Mouse (Mus musculus) ES-Bruce4 (cell line): ENCODE measurements around the gene Zbtb16. TPM values are rescaled to one million over a fixed set of nuclear protein-coding genes. Genes with fewer than 3 reads are reported as not detected.

Experiments used
- H3K27ac ChIP-seq: 2 replicates; pipeline ENCODE4 v1.5.1; 2012; ENCODE audit warnings: low read length, inconsistent platforms; ENCODE audit not compliant: insufficient read depth
- H3K27me3 ChIP-seq: 2 replicates; pipeline ENCODE4 v1.6.1; 2012; ENCODE audit warnings: mild to moderate bottlenecking, low read length, inconsistent platforms; ENCODE audit not compliant: control insufficient read depth, poor library complexity, insufficient read depth, severe bottlenecking
- H3K36me3 ChIP-seq: 2 replicates; pipeline ENCODE4 v1.6.1; 2012; ENCODE audit warnings: inconsistent platforms, mild to moderate bottlenecking, low read length, moderate library complexity; ENCODE audit not compliant: control insufficient read depth, poor library complexity, insufficient read depth, severe bottlenecking
- H3K4me1 ChIP-seq: one replicate; pipeline ENCODE4 v1.8.1; 2011; ENCODE audit warnings: low read length; ENCODE audit not compliant: control insufficient read depth, insufficient read depth
- H3K4me3 ChIP-seq: 2 replicates; pipeline ENCODE4 v1.5.1; 2011; ENCODE audit warnings: low read depth, mild to moderate bottlenecking, low read length
- H3K9ac ChIP-seq: 2 replicates; pipeline ENCODE4 v1.6.1; 2012; ENCODE audit warnings: low read depth, mild to moderate bottlenecking, inconsistent platforms; ENCODE audit not compliant: poor library complexity, severe bottlenecking
- H3K9me3 ChIP-seq: replicated peaks from 2 replicates; pipeline ENCODE4 v1.6.1; 2012; ENCODE audit warnings: mild to moderate bottlenecking, low read length, inconsistent platforms; ENCODE audit not compliant: control insufficient read depth, poor library complexity, insufficient read depth, severe bottlenecking
- CTCF ChIP-seq: IDR thresholded peaks from one replicate; pipeline ENCODE4 v1.8.1; 2011; ENCODE audit warnings: low read depth, low read length
- EP300 ChIP-seq: IDR thresholded peaks from 2 replicates; pipeline ENCODE4 v1.6.1; 2011; ENCODE audit warnings: low read depth, low read length; ENCODE audit not compliant: insufficient read depth
- POLR2A ChIP-seq: IDR thresholded peaks from one replicate; pipeline ENCODE4 v1.8.1; 2011; ENCODE audit warnings: low read length; ENCODE audit not compliant: insufficient read depth
- polyA plus RNA-seq: library from polyadenylated mRNA; stranded (reverse); fragments of >200 nt; gene quantifications from 2 replicates; pipeline ENCODE4 v1.2.4, GENCODE M21; 2011; ENCODE audit warnings: low read depth; ENCODE audit not compliant: missing spikeins, insufficient read depth, insufficient read length

The Zbtb16 gene
- polyA plus RNA-seq, 1 experiment: 0.49 TPM

- no peak overlapping the region for H3K9ac ChIP-seq
- no peak overlapping the region for H3K27ac ChIP-seq
- H3K4me1 ChIP-seq: no peaks in the 10 kb centered on the region
- TF ChIP-seq POLR2A (no peak), CTCF (no peak), EP300 (no peak)
- H3K9me3 ChIP-seq: no peaks in the 10 kb centered on the region
- H3K4me3 ChIP-seq: no peak overlapping the region
- H3K36me3 ChIP-seq: no peaks in the 10 kb centered on the region
- H3K27me3 ChIP-seq: no peaks in the 10 kb centered on the region
Measured at GRCm38 (mm10) chr9:48784937-48785336, 51.1 kb downstream of the Zbtb16 start.

GRCm38 (mm10) chr9:48783292-48783691 is 52.7 kb downstream of the Zbtb16 start:
- Histone ChIP-seq H3K27me3 (no peaks in the 10 kb centered on the region), H3K9ac (no peak overlapping the region), H3K36me3 (no peaks in the 10 kb centered on the region), H3K4me1 (no peaks in the 10 kb centered on the region), H3K27ac (no peak overlapping the region), H3K9me3 (no peaks in the 10 kb centered on the region), H3K4me3 (no peak overlapping the region)
- TF ChIP-seq EP300 (no peak), CTCF (no peak), POLR2A (no peak)

DNA sequence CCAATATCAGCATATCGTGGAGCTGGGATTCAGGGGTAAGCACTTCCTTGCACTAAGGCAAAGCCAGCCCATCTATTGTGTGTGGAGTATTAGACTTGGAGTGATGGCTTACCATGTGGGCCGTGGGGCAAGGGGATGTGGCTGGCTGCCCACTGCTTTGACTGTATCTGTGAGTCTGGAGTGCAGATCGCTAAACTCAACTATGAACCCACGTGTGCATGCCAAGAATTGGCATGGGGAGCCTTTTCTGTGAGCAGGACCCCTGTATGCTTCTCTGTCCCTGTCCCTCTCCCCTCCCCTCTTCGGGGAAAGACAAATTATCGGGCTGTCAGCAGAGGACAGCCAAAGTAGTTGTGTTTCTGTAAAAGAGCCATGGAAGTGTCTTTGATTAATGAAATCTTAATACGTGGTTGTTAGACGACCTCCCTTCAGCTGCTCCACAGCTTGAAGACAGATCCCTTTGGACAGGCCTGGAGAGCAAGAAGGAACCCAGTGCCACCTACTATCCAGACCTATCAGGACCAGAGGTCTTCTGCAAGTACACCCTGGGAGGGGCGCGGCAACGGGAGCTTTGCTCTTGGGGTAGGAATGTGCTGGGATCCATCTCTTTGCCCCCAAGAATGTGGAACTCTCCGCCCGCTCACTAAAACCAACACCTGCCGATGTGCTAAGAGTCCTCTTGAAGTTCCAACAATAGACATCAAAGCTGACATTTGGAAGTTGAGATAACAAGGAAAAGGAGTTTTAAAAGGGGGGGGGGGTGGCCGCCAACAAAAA is 53.5 kb downstream of the Zbtb16 start:
- H3K27me3 ChIP-seq: no peaks in the 10 kb centered on the region
- no peak overlapping the region for H3K9ac ChIP-seq
- no peaks in the 10 kb centered on the region for H3K4me1 ChIP-seq
- H3K36me3 ChIP-seq: no peaks in the 10 kb centered on the region
- no peak overlapping the region for H3K27ac ChIP-seq
- no peak for TF ChIP-seq EP300
- no peak overlapping the region for H3K4me3 ChIP-seq
- H3K9me3 ChIP-seq: no peaks in the 10 kb centered on the region

- no peaks in the 10 kb centered on the region for H3K4me1 ChIP-seq
Measured at GRCm38 (mm10) chr9:48776268-48776667, 59.8 kb downstream of the Zbtb16 start.

GRCm38 (mm10) chr9:48775561-48775960 is 60.5 kb downstream of the Zbtb16 start:
- Histone ChIP-seq H3K9me3 (no peaks in the 10 kb centered on the region), H3K4me3 (no peak overlapping the region), H3K36me3 (no peaks in the 10 kb centered on the region), H3K27me3 (no peaks in the 10 kb centered on the region), H3K4me1 (no peaks in the 10 kb centered on the region), H3K9ac (no peak overlapping the region), H3K27ac (no peak overlapping the region)
- TF ChIP-seq POLR2A (no peak), EP300 (no peak), CTCF (no peak)

More at GRCm38 (mm10) chr9:48776268-48776667, 59.8 kb downstream of the Zbtb16 start:
- TF ChIP-seq EP300 (no peak), POLR2A (no peak), CTCF (no peak)
- Histone ChIP-seq H3K9ac (no peak overlapping the region), H3K4me3 (no peak overlapping the region), H3K36me3 (no peaks in the 10 kb centered on the region), H3K9me3 (no peaks in the 10 kb centered on the region), H3K27ac (no peak overlapping the region), H3K27me3 (no peaks in the 10 kb centered on the region)

DNA sequence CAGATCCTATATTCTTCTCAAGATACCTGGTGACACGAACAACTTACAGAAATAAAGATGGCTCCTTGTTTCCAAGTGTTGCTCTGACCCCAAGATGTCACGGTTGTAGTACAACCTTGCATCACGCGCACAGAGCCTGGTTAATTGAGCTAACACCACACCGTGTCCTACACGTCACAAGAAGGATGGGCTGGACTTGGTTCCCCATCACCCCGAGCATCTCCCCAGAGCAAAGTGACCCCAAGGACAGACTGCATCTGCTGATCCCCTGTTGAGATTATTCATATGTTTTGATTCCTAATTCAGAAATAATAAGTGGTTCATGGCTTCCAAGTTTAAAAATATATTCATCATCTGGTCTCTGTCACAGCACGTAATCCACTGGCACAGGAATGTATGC is 62.3 kb downstream of the Zbtb16 start:
- Histone ChIP-seq H3K9me3 (no peaks in the 10 kb centered on the region), H3K36me3 (no peaks in the 10 kb centered on the region), H3K27me3 (no peaks in the 10 kb centered on the region), H3K27ac (no peak overlapping the region), H3K9ac (no peak overlapping the region), H3K4me1 (no peaks in the 10 kb centered on the region), H3K4me3 (no peak overlapping the region)
- TF ChIP-seq POLR2A: no peak
